Mouse (Mus musculus) kidney, adult 2 months (tissue): ENCODE measurements around the gene Gnb5. TPM values are rescaled to one million over a fixed set of nuclear protein-coding genes. Genes with fewer than 3 reads are reported as not detected.

Experiments used
- DNase-seq: peaks from one replicate; pipeline ENCODE4 v3.0.0; 2021
- H3K27ac ChIP-seq: fragments of 200-500 bp; 2 replicates; pipeline ENCODE4 v1.5.1; 2012; ENCODE audit warnings: low read depth, low read length, control low read depth, inconsistent platforms; ENCODE audit not compliant: insufficient read depth
- H3K27me3 ChIP-seq: fragments of 200-500 bp; replicated peaks from 2 replicates; pipeline ENCODE4 v1.6.1; 2012; ENCODE audit warnings: mild to moderate bottlenecking, moderate library complexity, low read length, inconsistent platforms; ENCODE audit not compliant: control insufficient read depth, insufficient read depth
- H3K36me3 ChIP-seq: fragments of 200-500 bp; 2 replicates; pipeline ENCODE4 v1.6.1; 2012; ENCODE audit warnings: mild to moderate bottlenecking, moderate library complexity, low read length, inconsistent platforms; ENCODE audit not compliant: control insufficient read depth, insufficient read depth
- H3K4me1 ChIP-seq: fragments of 200-500 bp; 2 replicates; pipeline ENCODE4 v1.6.1; 2011; ENCODE audit warnings: low read length; ENCODE audit not compliant: control insufficient read depth, insufficient read depth
- H3K4me3 ChIP-seq: fragments of 200-500 bp; 2 replicates; pipeline ENCODE4 v1.5.1; 2011; ENCODE audit warnings: mild to moderate bottlenecking, low read depth, low read length, control low read depth; ENCODE audit not compliant: insufficient read depth
- CTCF ChIP-seq: fragments of 200-500 bp; conservative IDR thresholded peaks from 2 replicates; pipeline ENCODE4 v1.5.1; 2011; ENCODE audit warnings: low read depth, mild to moderate bottlenecking, control low read depth, low read length, moderate library complexity, mixed read lengths; ENCODE audit not compliant: insufficient read depth, insufficient read length
- POLR2A ChIP-seq: fragments of 200-500 bp; IDR thresholded peaks from one replicate; pipeline ENCODE4 v1.6.1; 2011; ENCODE audit warnings: low read depth, low read length, control low read depth
- WGBS: fragments of 180-500 bp; shearing (Covaris S2); methylation state at CpG from one replicate; pipeline ENCODE4 v1.1.7; 2018; 5-methylcytosine and 5-hydroxymethylcytosine counted together
- polyA plus RNA-seq: library from polyadenylated mRNA; depleted of rRNA; stranded (reverse); fragments of >200 nt; gene quantifications from 2 replicates; pipeline ENCODE4 v1.2.3, GENCODE M21; 2012

Gene Gnb5
- polyA plus RNA-seq, 1 experiment = 18.0 TPM

DNA sequence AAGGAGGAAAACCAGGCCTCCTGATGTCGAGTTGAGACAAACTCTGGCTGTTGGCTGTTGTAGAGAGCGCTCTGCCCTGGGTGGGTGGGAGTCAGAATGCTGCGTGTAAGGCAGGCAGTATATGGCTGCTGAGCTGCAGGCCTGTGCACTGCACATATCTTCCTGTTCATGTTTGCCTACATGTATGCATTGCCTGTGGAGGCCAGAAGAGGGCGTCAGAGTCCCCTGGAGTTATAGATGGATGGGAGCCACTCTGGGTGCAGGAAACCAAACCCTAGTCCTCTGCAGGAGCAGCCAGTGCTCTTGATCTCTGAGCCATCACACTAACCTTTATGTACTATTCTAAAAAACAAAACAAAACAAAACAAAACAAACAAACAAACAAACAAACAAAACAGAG is 28.4 kb downstream of the Gnb5 start:
- Histone ChIP-seq H3K36me3 (no peaks in the 10 kb centered on the region; the same call in 1 of the 2 replicates), H3K27me3 (no peaks in the 10 kb centered on the region), H3K4me3 (no peak overlapping the region), H3K4me1 (no peaks in the 10 kb centered on the region), H3K27ac (no peak overlapping the region)
- WGBS = 81% methylated on average over 4 of the region's 4 CpGs
- no peak for DNase-seq
- TF ChIP-seq CTCF (no peak), POLR2A (no peak)

DNA sequence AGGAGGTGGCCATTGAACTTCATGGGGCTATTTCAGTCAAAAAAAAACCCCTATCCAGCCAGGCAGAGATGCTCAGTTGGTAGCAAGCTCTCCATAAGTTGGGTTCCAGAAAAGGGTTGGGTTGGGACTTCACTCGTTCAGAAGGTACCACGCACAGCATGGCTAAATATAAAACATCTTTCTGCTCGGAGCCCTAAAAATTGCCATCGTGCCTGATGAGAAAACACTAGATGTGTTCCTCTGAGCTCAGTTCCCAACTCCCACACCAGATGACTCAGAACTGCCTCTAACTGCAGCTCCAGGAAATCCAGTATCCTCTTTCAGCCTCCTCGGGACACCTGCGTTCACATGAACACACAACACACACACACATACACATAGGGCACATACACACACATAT is 31.9 kb downstream of the Gnb5 start:
- WGBS = 85% methylated on average over 6 of the region's 6 CpGs
- Histone ChIP-seq H3K27ac (no peak overlapping the region), H3K27me3 (no peaks in the 10 kb centered on the region), H3K4me1 (no peaks in the 10 kb centered on the region), H3K36me3 (no peaks in the 10 kb centered on the region; the same call in 1 of the 2 replicates), H3K4me3 (no peak overlapping the region)
- TF ChIP-seq POLR2A = no peak
- TF ChIP-seq CTCF = no peak
- no peak for DNase-seq

DNA sequence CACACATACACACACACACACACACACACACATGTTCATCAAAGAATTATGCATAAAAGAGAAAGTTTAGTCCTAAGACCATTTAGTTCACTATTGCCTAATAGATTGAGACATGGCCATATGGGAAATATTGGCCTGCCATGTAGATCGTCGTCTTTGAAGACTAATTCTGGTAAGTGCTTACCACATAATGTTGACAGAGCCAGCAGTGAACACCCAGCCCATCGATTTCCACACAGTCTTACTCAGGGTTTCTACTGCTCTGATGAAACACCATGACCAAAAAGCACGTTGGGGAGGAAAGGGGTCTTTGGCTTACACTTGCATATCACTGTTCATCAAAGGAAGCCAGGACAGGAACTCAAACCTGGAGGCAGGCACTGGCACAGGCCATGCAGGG is 36.3 kb downstream of the Gnb5 start:
- TF ChIP-seq CTCF (no peak), POLR2A (no peak)
- 84% methylated on average over 4 of the region's 4 CpGs for WGBS

DNA sequence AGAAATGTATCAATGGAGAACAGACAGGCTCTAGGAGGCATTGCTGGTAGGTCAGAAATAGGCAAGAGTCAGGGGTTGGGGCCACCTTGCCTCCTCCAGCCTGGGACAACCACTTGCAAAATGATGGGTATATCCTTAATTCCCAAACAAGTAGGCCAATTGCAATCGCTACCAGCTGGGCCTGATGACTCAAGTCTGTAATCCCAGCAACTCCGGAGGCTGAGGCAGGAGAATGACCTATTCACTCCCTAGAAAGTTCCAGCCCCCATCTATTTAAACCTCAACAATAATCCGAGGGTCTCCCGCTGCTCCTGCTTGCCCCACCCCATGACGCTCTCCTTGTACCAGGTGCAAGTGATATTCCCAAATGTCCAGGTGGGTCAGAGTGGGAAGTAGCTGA is 41.4 kb downstream of the Gnb5 start, which contains the start of gene Bcl2l10:
Gene Bcl2l10 (plus strand): TSS at position 301 of the 400 bp plus-strand sequence.
- DNase-seq = no peak
- TF ChIP-seq CTCF = no peak
- no peak within 1 kb of the TSS for H3K4me3 ChIP-seq
- H3K27ac ChIP-seq = no peak within 1 kb of the TSS
- H3K4me1 ChIP-seq = no peaks in the 10 kb centered on the region
- no peaks in the 10 kb centered on the region for H3K36me3 ChIP-seq
- no peaks in the 10 kb centered on the region for H3K27me3 ChIP-seq
- 92% methylated on average over 5 of the region's 5 CpGs for WGBS

More for the DNA sequence above, 36.3 kb downstream of the Gnb5 start:
- no peaks in the 10 kb centered on the region for H3K4me1 ChIP-seq
- H3K4me3 ChIP-seq = no peak overlapping the region
- H3K36me3 ChIP-seq = no peaks in the 10 kb centered on the region; the same call in 1 of the 2 replicates
- no peak for DNase-seq
- no peaks in the 10 kb centered on the region for H3K27me3 ChIP-seq
- H3K27ac ChIP-seq = no peak overlapping the region

DNA sequence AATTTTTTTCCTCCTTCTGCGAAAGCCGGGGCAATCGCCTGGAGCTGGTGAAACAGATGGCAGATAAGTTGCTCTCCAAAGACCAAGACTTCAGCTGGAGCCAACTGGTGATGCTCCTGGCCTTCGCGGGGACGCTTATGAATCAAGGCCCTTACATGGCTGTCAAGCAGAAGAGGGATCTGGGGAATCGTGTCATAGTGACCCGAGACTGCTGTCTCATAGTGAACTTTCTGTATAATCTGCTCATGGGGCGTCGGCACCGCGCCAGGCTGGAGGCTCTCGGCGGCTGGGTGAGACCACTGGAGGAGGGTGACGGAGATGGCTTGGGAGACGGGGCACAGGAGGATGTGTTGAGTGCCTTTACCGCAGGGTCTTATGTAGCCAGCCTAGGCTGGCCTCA is 42.0 kb downstream of the Gnb5 start:
- Histone ChIP-seq H3K27ac (no peak overlapping the region), H3K36me3 (no peaks in the 10 kb centered on the region), H3K4me3 (no peak overlapping the region), H3K27me3 (no peaks in the 10 kb centered on the region), H3K4me1 (no peaks in the 10 kb centered on the region)
- WGBS = 90% methylated on average over 17 of the region's 17 CpGs
- no peak for DNase-seq
- TF ChIP-seq POLR2A = no peak
- no peak for TF ChIP-seq CTCF

DNA sequence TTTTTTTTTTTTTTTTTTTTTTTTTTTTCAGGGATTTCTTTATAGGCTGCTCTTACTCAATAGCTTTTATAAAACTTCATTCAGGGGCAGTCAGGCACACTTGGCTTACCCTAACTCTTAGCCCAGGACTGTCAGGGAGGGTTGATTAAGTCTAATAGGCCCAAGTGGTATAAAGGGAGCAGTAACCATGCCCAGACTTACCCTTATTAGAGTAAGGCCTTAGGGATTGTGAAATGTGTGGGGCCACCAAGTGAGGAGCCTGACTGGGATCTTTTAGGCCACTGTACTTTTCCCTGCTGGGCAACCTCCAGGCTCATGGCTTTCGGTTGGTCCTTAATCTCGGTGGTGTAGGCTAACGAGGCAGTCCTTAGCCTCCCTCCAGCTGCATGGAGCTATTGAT is 42.6 kb downstream of the Gnb5 start:
- 89% methylated on average over 3 of the region's 3 CpGs for WGBS
- Histone ChIP-seq H3K27ac (no peak overlapping the region), H3K27me3 (no peaks in the 10 kb centered on the region), H3K4me1 (no peaks in the 10 kb centered on the region), H3K36me3 (no peaks in the 10 kb centered on the region), H3K4me3 (no peak overlapping the region)
- TF ChIP-seq POLR2A (no peak), CTCF (no peak)
- no peak for DNase-seq

DNA sequence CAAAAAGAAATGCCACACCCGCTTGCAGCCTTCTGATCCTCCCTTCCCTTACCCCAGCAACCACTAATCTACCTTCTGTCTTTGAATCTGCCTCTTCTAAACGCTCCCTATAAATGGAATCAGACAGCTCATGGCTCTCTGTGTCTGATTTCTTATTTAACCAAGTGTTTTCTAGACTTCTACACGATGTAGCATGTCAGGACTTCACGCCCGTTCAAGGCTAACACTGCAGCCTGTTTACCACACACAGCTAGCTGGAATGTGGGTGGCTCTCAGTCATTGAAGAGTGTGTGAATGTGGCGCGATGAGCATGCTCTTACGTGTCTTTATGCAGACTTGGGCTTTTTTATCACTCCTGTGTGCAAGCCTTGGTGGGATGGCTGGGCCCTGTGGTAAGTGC is 47.0 kb downstream of the Gnb5 start:
- Histone ChIP-seq H3K27me3 (no peaks in the 10 kb centered on the region), H3K4me1 (no peaks in the 10 kb centered on the region), H3K36me3 (no peaks in the 10 kb centered on the region), H3K4me3 (no peak overlapping the region), H3K27ac (no peak overlapping the region)
- WGBS = 79% methylated on average over 8 of the region's 8 CpGs
- TF ChIP-seq CTCF = no peak
- no peak for TF ChIP-seq POLR2A
- no peak for DNase-seq

DNA sequence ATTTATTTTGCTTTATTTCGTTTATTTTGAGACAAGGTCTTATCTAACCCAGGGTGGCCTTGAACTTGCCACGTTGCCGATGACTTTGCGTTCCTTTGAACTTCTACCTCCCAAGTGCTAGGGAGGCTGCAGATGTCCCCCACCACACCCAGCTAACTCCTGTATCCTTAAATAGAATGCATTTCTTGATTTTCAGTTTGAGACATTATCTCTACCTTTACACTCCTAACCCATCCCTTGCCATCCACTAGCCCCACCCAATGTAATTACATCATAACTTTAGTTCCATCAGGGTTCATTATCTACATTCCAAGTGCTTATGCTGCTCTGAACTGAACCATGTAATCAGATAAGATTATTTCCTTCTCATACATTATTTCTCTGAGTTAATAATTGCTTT is 49.7 kb downstream of the Gnb5 start:
- Histone ChIP-seq H3K36me3 (no peaks in the 10 kb centered on the region), H3K27me3 (no peaks in the 10 kb centered on the region), H3K27ac (no peak overlapping the region), H3K4me1 (no peaks in the 10 kb centered on the region), H3K4me3 (no peak overlapping the region)
- WGBS = 84% methylated on average over 4 of the region's 4 CpGs
- no peak for DNase-seq
- TF ChIP-seq POLR2A = no peak
- TF ChIP-seq CTCF = no peak
